Mouse (Mus musculus) erythroblast, adult 5-6 weeks (primary cell): Measurements from ENCODE around the gene Extl1. TPM values are rescaled to one million over a fixed set of nuclear protein-coding genes. Genes with fewer than 3 reads are reported as not detected.

Source experiments
- ATAC-seq: replicated peaks from 2 replicates; pipeline ENCODE4 v1.8.0; 2016; ENCODE audit warnings: moderate number of reproducible peaks, mild to moderate bottlenecking, moderate TSS enrichment, inconsistent platforms; ENCODE audit not compliant: poor library complexity, low FRiP score, severe bottlenecking
- total RNA-seq, 2 experiments: library from RNA; stranded (forward) in 1 of 2; stranded (reverse) in 1 of 2; fragments of 150-400 nt in 1 of 2; fragments of 200-764, 138-1000 nt in 1 of 2; gene quantifications; 2 replicates each; pipeline versions ENCODE4 v1.2.3 to v1.2.4; 2015 to 2017; ENCODE audit warnings: low replicate concordance in 2 of 2

The Extl1 gene
- total RNA-seq, 2 experiments from 2014 or later, result not detected

GRCm38 (mm10) chr4:134321524-134321923, 62.1 kb downstream of the Extl1 start:
- ATAC-seq, result no peak

- no peak for ATAC-seq
These were observed 64.0 kb downstream of the Extl1 start for GRCm38 (mm10) chr4:134319674-134320073.

- ATAC-seq, result no peak
These were observed 64.6 kb downstream of the Extl1 start for GRCm38 (mm10) chr4:134319074-134319473.

GRCm38 (mm10) chr4:134316390-134316789, 67.3 kb downstream of the Extl1 start:
- no peak for ATAC-seq

GRCm38 (mm10) chr4:134315470-134315869, 68.2 kb downstream of the Extl1 start:
- ATAC-seq, result no peak

GRCm38 (mm10) chr4:134314876-134315275, 68.8 kb downstream of the Extl1 start, which contains the start of gene Trim63:
Gene Trim63 (plus strand): TSS chr4:134315120.
- ATAC-seq, result no peak

GRCm38 (mm10) chr4:134314081-134314655, 69.5 kb downstream of the Extl1 start:
- ATAC-seq, result no peak

GRCm38 (mm10) chr4:134312901-134313300, 70.7 kb downstream of the Extl1 start:
- no peak for ATAC-seq

GRCm38 (mm10) chr4:134312341-134312740, 71.3 kb downstream of the Extl1 start:
- ATAC-seq, result no peak

GRCm38 (mm10) chr4:134311784-134312183, 71.9 kb downstream of the Extl1 start:
- no peak for ATAC-seq

GRCm38 (mm10) chr4:134310656-134311055, 73.0 kb downstream of the Extl1 start:
- no peak for ATAC-seq

- no peak for ATAC-seq
These were observed 73.5 kb downstream of the Extl1 start for GRCm38 (mm10) chr4:134310106-134310505.

GRCm38 (mm10) chr4:134307367-134308072, 76.1 kb downstream of the Extl1 start:
- ATAC-seq, result no peak

GRCm38 (mm10) chr4:134306963-134307362, 76.7 kb downstream of the Extl1 start:
- no peak for ATAC-seq

Other genes with a start within 250 kb of the Extl1 start
- 20.3 and 29.2 TPM in 2 replicates for gene Cep85, start 196.7 kb downstream of the Extl1 start, total RNA-seq (2015; ENCODE audit: low replicate concordance)
- 50.7 and 68.1 TPM in 2 replicates for gene Cep85, start 196.7 kb downstream of the Extl1 start, total RNA-seq (2017; ENCODE audit: low replicate concordance)
- gene Gm7534, start 180.8 kb downstream of the Extl1 start, total RNA-seq (2015; ENCODE audit: low replicate concordance), result not detected in 2 replicates
- not detected in 2 replicates for gene Gm7534, start 180.8 kb downstream of the Extl1 start, total RNA-seq (2017; ENCODE audit: low replicate concordance)
- not detected in 2 replicates for gene Catsper4, start 156.5 kb downstream of the Extl1 start, total RNA-seq (2015; ENCODE audit: low replicate concordance)
- gene Catsper4, start 156.5 kb downstream of the Extl1 start, total RNA-seq (2017; ENCODE audit: low replicate concordance), result not detected in 2 replicates
- not detected in 2 replicates for gene Cnksr1, start 145.5 kb downstream of the Extl1 start, total RNA-seq (2015; ENCODE audit: low replicate concordance)
- gene Cnksr1, start 145.5 kb downstream of the Extl1 start, total RNA-seq (2017; ENCODE audit: low replicate concordance), result not detected in 2 replicates
- not detected in 2 replicates for gene E130218I03Rik, start 140.2 kb downstream of the Extl1 start, total RNA-seq (2015; ENCODE audit: low replicate concordance)
- 0.70 TPM in 1 of 2 replicates, not detected in the other for gene E130218I03Rik, start 140.2 kb downstream of the Extl1 start, total RNA-seq (2017; ENCODE audit: low replicate concordance)
- 0.38 and 0.63 TPM in 2 replicates for gene Zfp593, start 138.3 kb downstream of the Extl1 start, total RNA-seq (2015; ENCODE audit: low replicate concordance)
- gene Zfp593, start 138.3 kb downstream of the Extl1 start, total RNA-seq (2017; ENCODE audit: low replicate concordance), result 0.84 and 1.4 TPM in 2 replicates
- gene Gm30191, start 136.9 kb downstream of the Extl1 start, total RNA-seq (2015; ENCODE audit: low replicate concordance), result not detected in 2 replicates
- gene Gm30191, start 136.9 kb downstream of the Extl1 start, total RNA-seq (2017; ENCODE audit: low replicate concordance), result not detected in 2 replicates
- gene Grrp1, start 129.7 kb downstream of the Extl1 start, total RNA-seq (2015; ENCODE audit: low replicate concordance), result not detected in 2 replicates
- not detected in 2 replicates for gene Grrp1, start 129.7 kb downstream of the Extl1 start, total RNA-seq (2017; ENCODE audit: low replicate concordance)
- 9.8 and 12.3 TPM in 2 replicates for gene Pdik1l, start 96.0 kb downstream of the Extl1 start, total RNA-seq (2015; ENCODE audit: low replicate concordance)
- gene Pdik1l, start 96.0 kb downstream of the Extl1 start, total RNA-seq (2017; ENCODE audit: low replicate concordance), result 13.2 and 16.2 TPM in 2 replicates
- gene Trim63, start 68.7 kb downstream of the Extl1 start, total RNA-seq (2015; ENCODE audit: low replicate concordance), result not detected in 2 replicates
- gene Trim63, start 68.7 kb downstream of the Extl1 start, total RNA-seq (2017; ENCODE audit: low replicate concordance), result not detected in 2 replicates
- not detected in 2 replicates for gene Slc30a2, start 40.7 kb downstream of the Extl1 start, total RNA-seq (2015; ENCODE audit: low replicate concordance)
- gene Slc30a2, start 40.7 kb downstream of the Extl1 start, total RNA-seq (2017; ENCODE audit: low replicate concordance), result not detected in 2 replicates
- 3.1 and 3.3 TPM in 2 replicates for gene Pafah2, start 12.5 kb upstream of the Extl1 start, total RNA-seq (2015; ENCODE audit: low replicate concordance)
- gene Pafah2, start 12.5 kb upstream of the Extl1 start, total RNA-seq (2017; ENCODE audit: low replicate concordance), result 1.5 and 3.9 TPM in 2 replicates
- 207 and 212 TPM in 2 replicates for gene Stmn1, start 84.5 kb upstream of the Extl1 start, total RNA-seq (2015; ENCODE audit: low replicate concordance)
- gene Stmn1, start 84.5 kb upstream of the Extl1 start, total RNA-seq (2017; ENCODE audit: low replicate concordance), result 201 and 236 TPM in 2 replicates
- gene Paqr7, start 112.8 kb upstream of the Extl1 start, total RNA-seq (2015; ENCODE audit: low replicate concordance), result 1.7 and 4.4 TPM in 2 replicates
- 2.1 and 7.8 TPM in 2 replicates for gene Paqr7, start 112.8 kb upstream of the Extl1 start, total RNA-seq (2017; ENCODE audit: low replicate concordance)
- 4.0 and 7.3 TPM in 2 replicates for gene Aunip, start 127.1 kb upstream of the Extl1 start, total RNA-seq (2015; ENCODE audit: low replicate concordance)
- 6.8 and 8.4 TPM in 2 replicates for gene Aunip, start 127.1 kb upstream of the Extl1 start, total RNA-seq (2017; ENCODE audit: low replicate concordance)
- gene Mtfr1l, start 151.5 kb upstream of the Extl1 start, total RNA-seq (2015; ENCODE audit: low replicate concordance), result 7.9 and 20.3 TPM in 2 replicates
- 7.9 and 8.3 TPM in 2 replicates for gene Mtfr1l, start 151.5 kb upstream of the Extl1 start, total RNA-seq (2017; ENCODE audit: low replicate concordance)
- 6.3 and 7.9 TPM in 2 replicates for gene Selenon, start 168.3 kb upstream of the Extl1 start, total RNA-seq (2015; ENCODE audit: low replicate concordance)
- gene Selenon, start 168.3 kb upstream of the Extl1 start, total RNA-seq (2017; ENCODE audit: low replicate concordance), result 1.4 and 2.9 TPM in 2 replicates